Mouse (Mus musculus): Measurements from ENCODE around the gene Hmcn2. TPM values are rescaled to one million over a fixed set of nuclear protein-coding genes. Genes with fewer than 3 reads are reported as not detected.

Gene Hmcn2
- polyA plus RNA-seq (2017; shearing (Covaris generic)): 0.18 TPM

GRCm38 (mm10) chr2:31314007-31314465 lies at the start of gene Hmcn2:
Gene Hmcn2, plus strand, starts transcription at chr2:31314415.

GRCm38 (mm10) chr2:31469931-31470682 lies 155.9 kb downstream of the Hmcn2 start, which contains the start of gene Ass1:
Gene Ass1, plus strand, starts transcription at chr2:31470207.

Other genes starting within 250 kb of the Hmcn2 start
- gene Fnbp1, start 172.4 kb upstream of the Hmcn2 start, polyA plus RNA-seq (2017; shearing (Covaris generic)): 100 TPM
- gene Gpr107, start 162.1 kb upstream of the Hmcn2 start, polyA plus RNA-seq (2017; shearing (Covaris generic)): 36.6 TPM
- gene Ncs1, start 68.6 kb upstream of the Hmcn2 start, polyA plus RNA-seq (2017; shearing (Covaris generic)): 0.59 TPM
- 51.8 TPM for gene Ass1, start 155.8 kb downstream of the Hmcn2 start, polyA plus RNA-seq (2017; shearing (Covaris generic))

Data from effector memory CD4-positive, alpha-beta T cell, adult 7 months (primary cell).